Mouse (Mus musculus): ENCODE data around the gene Cd34.

Cd34 gene

GRCm38 (mm10) chr1:195006267-195006666 lies 67.6 kb downstream of the Cd34 start:
- in situ Hi-C loops (cut with MseI, MboI), result no loop called here

Measured in mouse trophoblast stem cell (cell line).